Mouse (Mus musculus) bone marrow, adult 2 months (tissue): ENCODE results near the gene Slc48a1.

Source experiments
- CTCF ChIP-seq: fragments of 200-500 bp; IDR thresholded peaks from 2 replicates; pipeline ENCODE4 v1.5.1; 2011; ENCODE audit warnings: low read length, control low read depth; ENCODE audit not compliant: control insufficient read depth, insufficient read depth
- POLR2A ChIP-seq: fragments of 200-500 bp; IDR thresholded peaks from 2 replicates; pipeline ENCODE4 v1.6.1; 2011; ENCODE audit warnings: low read depth, mild to moderate bottlenecking, control low read depth, low read length, borderline replicate concordance; ENCODE audit not compliant: control insufficient read depth

- no peak for TF ChIP-seq CTCF
- no peak for TF ChIP-seq POLR2A
Observed at GRCm38 (mm10) chr15:97730365-97730764, 48.0 kb upstream of the Slc48a1 start.
